Mouse (Mus musculus): ENCODE data around the gene Clrn1.

Gene Clrn1

DNA sequence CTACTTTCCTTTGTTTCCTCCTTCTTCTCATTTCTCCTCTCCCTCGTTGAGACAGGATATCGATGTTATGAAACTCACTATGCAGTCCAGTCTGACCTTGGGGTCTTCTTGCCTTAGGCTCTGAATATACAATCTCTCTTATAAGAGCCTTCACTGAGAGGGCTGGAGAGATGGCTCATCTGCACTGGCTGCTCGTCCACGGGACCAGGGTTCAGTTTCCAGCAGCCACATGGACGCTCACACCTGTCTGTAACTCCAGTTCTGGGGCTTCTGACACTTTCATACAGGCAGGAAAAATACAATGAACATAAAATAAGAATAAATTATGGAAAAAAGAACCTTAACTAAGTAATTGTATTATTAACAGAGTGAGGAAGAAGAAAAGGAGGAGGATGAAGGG is 53.6 kb downstream of the Clrn1 start:
- no peak for DNase-seq (ENCODE audit: low spot score in 2 of 2)

DNA sequence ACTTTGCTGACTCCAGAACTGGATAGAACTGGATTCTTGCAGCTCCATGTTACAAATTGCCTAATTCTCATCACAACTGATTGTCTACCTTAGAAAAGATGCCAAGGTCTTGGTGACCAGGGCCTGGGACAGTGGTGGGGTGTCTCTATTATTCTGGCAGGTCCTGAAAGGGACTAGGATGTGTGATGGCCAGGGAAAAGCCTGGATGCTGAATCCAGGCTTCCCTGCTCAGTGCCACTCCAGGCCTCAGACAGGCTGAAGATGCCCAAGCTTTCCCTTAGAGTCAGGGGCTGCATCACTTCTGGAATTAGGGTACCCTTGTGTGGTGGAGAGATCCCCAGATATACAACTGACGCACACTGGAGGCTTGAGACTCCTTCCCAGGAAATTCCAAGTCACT is 55.2 kb downstream of the Clrn1 start:
- no peak for DNase-seq (ENCODE audit: low spot score in 2 of 2)

DNA sequence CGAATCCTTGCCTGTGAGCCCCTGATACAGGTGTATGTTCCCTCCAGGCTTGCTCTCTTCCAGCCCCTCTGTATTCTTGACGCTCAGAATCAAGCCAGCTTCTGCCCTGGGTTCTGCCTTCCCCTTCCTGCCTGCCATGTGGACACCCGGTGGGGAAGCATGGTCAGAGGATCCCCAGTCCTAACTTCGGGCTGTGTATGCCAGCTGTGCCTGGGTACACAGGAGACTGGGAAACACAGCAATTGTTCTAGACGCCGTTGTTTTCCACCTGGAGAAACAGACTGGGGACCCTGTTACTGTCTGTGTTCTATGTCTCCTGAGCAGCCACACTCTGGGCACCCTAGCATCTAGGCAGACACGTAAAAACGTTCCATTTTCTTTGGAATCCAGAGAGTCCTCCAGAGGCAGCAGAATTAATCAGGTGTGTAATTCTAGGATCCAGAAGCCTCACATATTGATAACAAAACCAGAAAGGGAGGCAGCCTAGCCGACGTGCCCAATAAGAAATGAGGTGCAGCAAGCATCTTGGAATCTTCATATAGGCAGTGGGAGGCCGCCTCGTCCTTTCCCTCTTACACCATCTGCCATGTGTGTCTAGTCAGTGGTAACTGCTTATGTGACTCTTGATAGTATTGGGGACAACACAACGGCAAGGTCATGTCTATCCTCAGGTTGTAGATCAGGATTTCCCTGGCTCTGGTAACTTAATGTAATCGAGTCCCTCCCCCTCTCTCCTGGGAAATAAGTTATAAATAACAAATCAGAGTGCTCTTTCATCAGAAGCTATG is 56.6 kb downstream of the Clrn1 start:
- no peak for DNase-seq (ENCODE audit: low spot score in 2 of 2)

DNA sequence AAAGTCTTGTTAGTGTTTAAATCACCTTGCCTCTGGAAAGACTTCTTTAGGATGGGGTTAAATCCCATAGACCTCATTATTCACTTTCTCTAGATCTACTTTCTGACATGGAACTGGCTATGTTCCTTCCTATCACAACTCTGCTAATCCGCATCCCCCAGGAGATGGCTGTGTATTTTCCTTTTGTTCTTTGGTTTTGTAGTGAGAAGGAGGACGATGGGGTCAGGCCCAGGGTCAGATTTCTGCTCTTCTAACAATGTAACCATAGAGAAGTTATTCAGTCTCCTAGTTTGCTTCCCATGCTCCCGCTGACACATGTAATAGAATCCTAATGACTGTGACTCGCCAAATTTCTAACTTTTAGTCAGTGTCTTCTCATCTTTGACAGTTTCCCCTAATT is 58.9 kb downstream of the Clrn1 start:
- DNase-seq (ENCODE audit: low spot score in 2 of 2), result no peak

DNA sequence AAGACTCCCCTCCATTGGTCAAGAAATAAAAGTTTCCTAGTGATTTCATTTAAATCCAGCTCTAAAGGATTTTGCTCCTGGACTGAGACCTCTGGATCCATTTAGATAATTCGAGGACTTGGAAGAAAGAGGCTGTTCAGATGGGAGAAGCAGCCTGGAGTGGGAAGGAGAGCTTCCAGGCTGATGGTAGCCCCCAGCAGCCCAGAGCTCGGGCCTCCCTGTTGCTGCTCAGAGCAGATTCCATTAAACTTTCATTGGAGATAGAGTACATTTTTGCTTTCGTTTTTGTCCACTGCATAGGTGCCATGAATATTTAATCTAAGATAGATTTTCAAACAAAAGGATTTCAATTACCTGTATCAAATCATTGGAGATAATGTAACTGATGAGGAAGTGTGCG is 62.9 kb downstream of the Clrn1 start, which contains the start of gene Mindy4b-ps:
TSS of gene Mindy4b-ps (minus strand) at position 101 of the 400 bp plus-strand sequence.
- DNase-seq (ENCODE audit: low spot score in 2 of 2), result no peak

DNA sequence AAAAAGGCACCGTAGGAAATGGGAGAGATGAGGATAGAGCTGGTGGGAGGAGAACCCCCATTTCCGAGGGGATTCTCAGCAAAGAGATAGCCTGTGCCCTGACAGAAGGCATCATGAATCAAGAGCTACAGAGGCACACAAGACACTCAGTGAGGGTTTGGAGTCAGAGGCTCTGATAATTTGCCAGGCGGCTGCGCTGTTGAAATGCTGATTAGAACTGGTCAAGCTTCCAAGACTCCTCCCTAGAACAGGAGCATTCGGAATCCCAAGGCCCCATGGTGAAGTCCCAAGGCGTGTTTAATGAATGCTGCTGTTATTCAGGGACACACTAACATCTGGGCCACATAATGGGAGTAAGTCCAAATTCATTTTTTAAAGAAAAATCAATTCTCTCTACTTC is 67.8 kb downstream of the Clrn1 start:
- no peak for DNase-seq (ENCODE audit: low spot score in 2 of 2)

DNA sequence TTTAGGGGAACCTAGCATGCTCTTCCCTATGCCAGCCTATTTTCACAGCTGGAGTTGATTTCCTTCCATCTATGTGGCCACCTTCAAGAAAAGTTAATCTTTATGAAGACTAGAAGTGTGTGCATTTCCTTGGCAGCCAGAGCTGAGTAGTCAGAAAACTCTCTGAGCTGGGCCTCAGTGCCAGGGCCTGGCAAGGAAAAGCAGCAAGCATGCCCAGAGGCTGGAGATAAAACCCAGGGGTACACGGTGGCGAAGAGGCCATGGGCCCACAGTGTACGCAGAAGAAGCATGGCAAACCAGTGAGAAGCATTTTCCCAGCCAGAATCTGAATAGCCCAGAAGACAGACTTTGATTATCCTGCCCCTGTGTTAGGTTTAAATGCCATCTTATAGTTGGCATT is 70.9 kb downstream of the Clrn1 start:
- DNase-seq (ENCODE audit: low spot score in 2 of 2), result no peak

DNA sequence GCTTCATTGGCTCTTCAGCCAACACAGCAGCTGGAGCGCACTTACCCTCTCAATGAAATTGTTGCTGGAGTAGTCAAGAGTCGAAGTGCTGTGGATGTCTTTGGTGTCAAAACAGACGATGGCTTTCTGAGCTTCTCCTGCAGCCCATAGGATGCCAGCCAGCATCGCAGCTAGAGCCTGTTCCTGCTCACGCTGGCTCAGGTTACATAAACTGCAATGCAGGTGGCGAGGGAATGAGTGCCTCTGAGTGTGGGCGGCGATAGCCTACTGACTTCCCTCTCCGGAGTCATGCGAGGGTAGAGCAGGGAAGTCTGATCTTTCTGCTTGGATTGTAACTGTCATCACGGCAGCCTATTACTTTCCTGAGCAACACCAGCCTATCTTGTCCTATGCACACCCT is 74.8 kb downstream of the Clrn1 start:
- no peak for DNase-seq (ENCODE audit: low spot score in 2 of 2)

DNA sequence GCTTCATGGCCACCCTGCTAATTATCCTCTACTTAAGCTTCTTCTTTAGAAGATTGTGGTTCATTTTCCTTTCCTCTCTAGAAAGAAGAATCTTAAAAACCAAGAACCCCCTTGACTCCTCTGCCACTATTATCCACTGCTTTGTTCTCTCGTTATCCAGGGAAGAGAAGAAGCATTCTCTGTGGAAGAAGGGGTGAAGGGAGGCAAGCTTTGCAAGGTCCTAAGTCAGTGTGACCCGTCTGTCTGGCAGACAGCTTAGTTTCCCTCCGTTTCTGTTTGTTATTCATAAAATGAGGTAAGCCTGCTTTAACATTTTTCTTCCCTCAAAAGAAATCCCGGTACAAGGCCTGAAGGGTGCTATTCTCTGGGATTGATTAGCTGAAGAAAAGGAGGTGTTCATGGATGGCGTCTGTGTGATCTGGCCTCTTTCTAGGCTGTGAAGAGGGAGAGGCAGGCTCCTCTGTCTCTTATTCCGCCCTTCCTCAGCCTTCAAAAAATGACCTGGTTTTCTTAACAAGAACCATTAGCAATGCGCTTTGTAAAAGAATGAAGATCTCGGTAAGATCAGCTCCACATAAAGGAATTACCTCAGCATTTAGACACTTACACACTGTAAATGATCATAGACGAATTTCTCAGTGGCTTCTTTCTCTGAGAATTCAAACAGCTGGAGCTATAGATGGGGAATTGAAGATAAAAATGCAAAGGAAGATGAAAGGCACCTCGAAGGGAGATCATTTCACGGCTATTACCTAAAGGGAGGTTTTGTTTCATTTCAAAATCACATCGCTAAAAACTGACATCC is 75.8 kb downstream of the Clrn1 start:
- DNase-seq (ENCODE audit: low spot score in 2 of 2), result no peak

DNA sequence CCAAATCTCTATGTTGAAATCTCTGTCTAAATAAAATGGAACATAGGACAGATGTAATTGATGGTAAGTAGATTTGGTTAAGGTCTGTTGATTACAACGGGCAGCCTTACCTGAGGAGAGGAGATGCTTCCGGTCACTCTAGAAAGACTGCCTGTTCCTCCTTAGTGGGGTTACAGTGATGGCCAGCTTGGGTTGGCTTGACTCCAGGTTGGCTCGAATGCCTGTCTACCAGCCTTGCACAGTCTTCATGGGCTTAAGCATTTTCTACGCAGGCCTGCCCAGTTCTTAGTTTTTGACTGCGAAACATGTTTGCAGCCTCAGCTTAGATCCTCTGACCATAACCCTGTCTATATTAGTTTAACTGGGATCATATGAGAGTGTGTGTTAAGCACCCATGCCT is 76.5 kb downstream of the Clrn1 start:
- DNase-seq (ENCODE audit: low spot score in 2 of 2), result no peak

DNA sequence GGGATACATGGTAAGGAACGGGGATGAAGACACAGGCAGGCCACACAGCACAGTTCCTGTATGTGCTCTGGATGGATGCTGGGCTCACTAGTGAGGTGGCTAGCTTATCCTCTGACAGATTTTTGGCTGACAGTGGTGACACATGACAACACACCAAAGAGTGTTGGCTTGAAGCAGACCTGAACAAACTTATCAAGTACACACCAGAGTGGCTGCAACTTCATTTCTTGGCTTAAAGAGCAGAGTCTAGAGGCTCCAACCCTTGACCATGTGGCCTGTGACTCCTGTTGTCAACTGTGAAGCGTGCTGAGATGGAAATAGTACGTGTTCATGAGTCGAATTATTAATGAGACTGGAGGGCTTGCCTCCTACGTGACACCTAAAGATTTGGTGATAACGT is 80.4 kb downstream of the Clrn1 start:
- DNase-seq (ENCODE audit: low spot score in 2 of 2), result no peak

DNA sequence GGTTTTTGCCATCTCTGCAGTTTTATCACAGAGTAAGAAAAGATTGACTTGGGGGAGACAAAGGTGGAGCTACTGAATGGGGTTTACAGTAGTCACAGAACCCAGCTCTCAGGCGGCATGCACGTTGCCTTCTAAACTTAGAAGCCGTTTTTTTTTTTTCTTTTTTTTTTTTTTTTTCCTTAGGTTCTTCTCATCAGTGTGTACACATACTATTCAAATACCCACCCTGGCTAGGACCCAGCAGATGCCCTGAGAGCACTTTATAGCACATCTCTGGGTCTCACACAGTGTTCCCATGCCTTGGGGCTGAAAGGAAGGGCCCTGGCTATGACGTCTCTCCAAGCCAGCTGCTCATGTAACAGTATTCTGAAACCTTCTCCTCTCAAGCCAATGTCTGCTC is 86.5 kb downstream of the Clrn1 start:
- no peak for DNase-seq (ENCODE audit: low spot score in 2 of 2)

DNA sequence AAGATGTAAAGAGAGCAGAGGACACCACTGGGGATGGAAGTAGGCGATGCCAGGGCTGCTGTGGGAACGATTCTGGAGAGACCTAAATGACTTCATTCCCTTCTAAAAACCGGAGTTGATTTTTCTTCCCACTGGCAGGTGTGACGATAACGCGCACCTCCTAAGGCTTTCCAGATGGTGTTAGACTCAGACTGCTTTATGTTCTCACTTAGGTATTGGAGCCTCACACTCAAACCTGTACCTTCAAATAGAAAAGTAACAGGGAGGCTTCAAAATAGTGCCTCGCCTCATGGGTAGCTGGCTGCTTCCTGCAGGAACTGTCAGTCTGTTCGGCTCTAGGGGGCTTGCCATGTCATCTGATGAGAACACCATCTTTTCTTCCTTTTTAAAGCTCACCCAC is 86.9 kb downstream of the Clrn1 start:
- no peak for DNase-seq (ENCODE audit: low spot score in 2 of 2)
